Mouse (Mus musculus) bone marrow, adult 2 months (tissue): ENCODE measurements around the gene S100a3.

Experiments
- CTCF ChIP-seq: fragments of 200-500 bp; IDR thresholded peaks from 2 replicates; pipeline ENCODE4 v1.5.1; 2011; ENCODE audit warnings: low read length, control low read depth; ENCODE audit not compliant: control insufficient read depth, insufficient read depth
- POLR2A ChIP-seq: fragments of 200-500 bp; IDR thresholded peaks from 2 replicates; pipeline ENCODE4 v1.6.1; 2011; ENCODE audit warnings: low read depth, mild to moderate bottlenecking, control low read depth, low read length, borderline replicate concordance; ENCODE audit not compliant: control insufficient read depth

DNA sequence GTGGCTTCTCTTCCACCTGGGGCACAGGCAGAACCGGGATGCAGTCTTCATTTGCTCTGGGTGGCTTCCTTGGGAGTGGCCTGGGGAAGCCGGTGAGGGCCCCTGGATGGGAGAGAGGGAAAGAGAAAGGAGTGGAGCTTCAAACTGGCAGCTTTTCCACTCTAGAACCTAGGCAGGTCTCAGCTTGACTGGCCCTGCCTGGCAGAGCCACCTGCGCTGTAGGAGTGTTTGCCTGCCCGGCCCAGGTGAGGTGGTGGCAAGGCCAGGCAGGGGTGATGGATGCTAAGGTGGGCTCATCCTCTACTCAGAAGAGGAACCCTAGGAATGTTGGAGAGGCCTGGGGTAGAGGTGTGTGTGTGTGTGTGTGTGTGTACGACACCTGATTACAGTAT is 22.5 kb upstream of the S100a3 start:
- TF ChIP-seq CTCF = no peak
- no peak for TF ChIP-seq POLR2A
